Mouse (Mus musculus): ENCODE results near the gene Ap2a1. TPM values are rescaled to one million over a fixed set of nuclear protein-coding genes. Genes with fewer than 3 reads are reported as not detected.

Ap2a1 gene
- polyA plus RNA-seq, 1 experiment from 2014 or later: 73.5 TPM

DNA sequence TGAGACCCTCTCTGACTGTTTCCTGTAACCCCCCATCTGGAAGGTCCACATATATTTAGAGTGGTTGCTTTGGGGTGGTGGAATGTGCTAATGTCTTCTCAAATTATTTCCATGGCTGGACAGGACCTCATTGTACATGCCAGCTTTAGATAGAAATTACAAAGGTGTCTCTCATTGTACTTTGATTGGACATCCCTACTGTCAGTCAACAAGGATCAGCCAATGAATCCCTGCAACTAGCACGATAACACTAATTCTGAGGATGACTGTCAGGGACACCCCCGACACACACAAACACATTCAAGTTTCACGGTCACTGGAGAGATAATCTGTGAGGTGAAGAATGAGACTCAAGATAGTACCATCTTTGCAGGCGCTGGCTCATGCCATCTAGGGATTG, 9.4 kb upstream of the Ap2a1 start:
- H3K4me1 ChIP-seq (ENCODE audit: control insufficient read depth, insufficient read depth, low read length): no peaks in the 10 kb centered on the region
- H3K36me3 ChIP-seq (ENCODE audit: control insufficient read depth, insufficient read depth, low read length): no peaks in the 10 kb centered on the region
- H3K9ac ChIP-seq (ENCODE audit: low read depth, low read length): no peak overlapping the region
- H3K9me3 ChIP-seq (ENCODE audit: control insufficient read depth, low read length): peaks cover 13% of the 10 kb centered on the region
- no peak for DNase-seq (ENCODE audit: low spot score)
- no peak overlapping the region for H3K27ac ChIP-seq (replicated peaks; ENCODE audit: low read depth, low read length)
- WGBS: 93% methylated on average over 4 of the region's 4 CpGs
- no peak overlapping the region for H3K4me3 ChIP-seq (ENCODE audit: low read depth, low read length)
- no peak for ATAC-seq (ENCODE audit: low read depth)
- no peaks in the 10 kb centered on the region for H3K27me3 ChIP-seq (replicated peaks; ENCODE audit: control insufficient read depth, insufficient read depth, low read length)
- no peak overlapping the region for H3K4me2 ChIP-seq (ENCODE audit: low read depth, low read length)

DNA sequence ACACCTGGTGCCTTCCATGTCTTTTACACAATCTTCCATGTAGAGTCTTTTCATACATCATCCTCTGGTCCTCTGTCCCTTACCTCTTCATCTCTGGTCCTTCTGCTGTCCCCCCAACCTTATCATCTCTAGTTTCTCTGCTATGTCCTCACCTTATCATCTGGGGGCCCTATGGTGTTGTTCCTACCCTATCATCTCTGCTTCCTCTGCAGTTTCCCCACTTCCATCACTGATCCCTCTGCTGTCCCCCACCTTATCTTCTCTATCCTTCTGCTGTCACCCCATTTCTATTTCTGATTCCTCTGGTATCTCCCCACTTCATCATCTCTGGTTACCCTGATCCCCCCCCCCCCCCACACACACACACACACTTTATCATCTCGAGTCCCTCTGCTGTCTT, 726 bp downstream of the Ap2a1 start:
- ATAC-seq (ENCODE audit: low read depth) (no peak), DNase-seq (ENCODE audit: low spot score) (no peak)
- Histone ChIP-seq H3K36me3 (ENCODE audit: control insufficient read depth, insufficient read depth, low read length) (peaks cover 26% of the 10 kb centered on the region), H3K27me3 (replicated peaks; ENCODE audit: control insufficient read depth, insufficient read depth, low read length) (no peaks in the 10 kb centered on the region), H3K9me3 (ENCODE audit: control insufficient read depth, low read length) (no peaks in the 10 kb centered on the region), H3K4me3 (ENCODE audit: low read depth, low read length) (peak overlapping the region; percentile 95), H3K27ac (replicated peaks; ENCODE audit: low read depth, low read length) (no peak overlapping the region), H3K9ac (ENCODE audit: low read depth, low read length) (peak overlapping the region; percentile 94), H3K4me2 (ENCODE audit: low read depth, low read length) (peak overlapping the region; percentile 79), H3K4me1 (ENCODE audit: control insufficient read depth, insufficient read depth, low read length) (peaks cover 11% of the 10 kb centered on the region)
- 4% methylated on average over 1 of the region's 1 CpGs for WGBS

- no peak overlapping the region for H3K9ac ChIP-seq (ENCODE audit: low read depth, low read length)
- peak; percentile 27 for DNase-seq (ENCODE audit: low spot score)
- no peak overlapping the region for H3K4me3 ChIP-seq (ENCODE audit: low read depth, low read length)
- ATAC-seq (ENCODE audit: low read depth): no peak
- H3K36me3 ChIP-seq (ENCODE audit: control insufficient read depth, insufficient read depth, low read length): peaks cover 49% of the 10 kb centered on the region
- WGBS: 60% methylated on average over 3 of the region's 3 CpGs
- H3K27me3 ChIP-seq (replicated peaks; ENCODE audit: control insufficient read depth, insufficient read depth, low read length): no peaks in the 10 kb centered on the region
- H3K4me2 ChIP-seq (ENCODE audit: low read depth, low read length): no peak overlapping the region
- no peaks in the 10 kb centered on the region for H3K9me3 ChIP-seq (ENCODE audit: control insufficient read depth, low read length)
- no peak overlapping the region for H3K27ac ChIP-seq (replicated peaks; ENCODE audit: low read depth, low read length)
- peaks cover 10% of the 10 kb centered on the region for H3K4me1 ChIP-seq (ENCODE audit: control insufficient read depth, insufficient read depth, low read length)
Measured at GRCm38 (mm10) chr7:44925468-44925867, 3.8 kb downstream of the Ap2a1 start.

DNA sequence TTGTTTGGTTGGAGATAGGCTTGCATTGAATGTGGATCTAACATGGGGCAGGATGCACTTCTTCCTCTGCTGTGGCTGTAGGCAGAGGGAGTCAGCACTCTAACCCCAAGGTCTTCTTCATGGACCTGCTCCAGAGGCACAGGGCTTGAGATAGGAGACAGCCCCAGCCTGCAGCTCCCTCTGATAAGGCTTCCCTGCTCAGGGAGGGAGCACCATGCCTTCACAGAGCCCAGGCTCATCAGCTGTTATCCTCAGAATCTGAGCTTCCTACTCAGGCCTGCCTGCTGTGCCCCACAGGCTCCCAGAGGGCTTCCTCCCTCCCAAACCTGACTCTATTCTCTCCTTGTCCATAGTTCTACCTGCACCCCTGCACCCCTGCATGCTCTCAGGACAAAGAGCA, 6.8 kb downstream of the Ap2a1 start:
- no peak overlapping the region for H3K9ac ChIP-seq (ENCODE audit: low read depth, low read length)
- DNase-seq (ENCODE audit: low spot score) (no peak), ATAC-seq (ENCODE audit: low read depth) (no peak)
- H3K27me3 ChIP-seq (replicated peaks; ENCODE audit: control insufficient read depth, insufficient read depth, low read length): no peaks in the 10 kb centered on the region
- peaks cover 60% of the 10 kb centered on the region for H3K36me3 ChIP-seq (ENCODE audit: control insufficient read depth, insufficient read depth, low read length)
- H3K4me3 ChIP-seq (ENCODE audit: low read depth, low read length): no peak overlapping the region
- no peak overlapping the region for H3K27ac ChIP-seq (replicated peaks; ENCODE audit: low read depth, low read length)
- no peaks in the 10 kb centered on the region for H3K4me1 ChIP-seq (ENCODE audit: control insufficient read depth, insufficient read depth, low read length)
- H3K9me3 ChIP-seq (ENCODE audit: control insufficient read depth, low read length): no peaks in the 10 kb centered on the region
- H3K4me2 ChIP-seq (ENCODE audit: low read depth, low read length): no peak overlapping the region

DNA sequence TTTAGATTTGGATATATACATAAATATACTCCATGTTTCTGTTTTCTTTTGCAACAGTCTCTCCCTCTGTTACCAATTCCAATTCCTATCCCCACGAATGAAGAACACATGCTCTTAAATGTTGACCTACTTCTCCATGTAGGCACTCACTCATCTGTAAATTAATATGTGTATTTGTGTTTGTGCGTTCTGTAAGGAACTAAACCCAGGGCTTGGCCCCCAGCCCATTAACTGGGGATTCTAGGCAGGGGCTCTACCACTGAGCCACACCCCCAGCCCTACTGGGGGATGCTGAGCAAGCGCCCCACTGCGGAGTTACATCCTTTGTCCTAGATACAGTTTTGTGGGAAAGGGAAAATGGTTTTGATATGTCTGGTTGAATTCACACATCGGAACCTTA, 10.2 kb downstream of the Ap2a1 start:
- Histone ChIP-seq H3K9ac (ENCODE audit: low read depth, low read length) (no peak overlapping the region), H3K27ac (replicated peaks; ENCODE audit: low read depth, low read length) (peak overlapping the region; percentile 72), H3K4me3 (ENCODE audit: low read depth, low read length) (no peak overlapping the region), H3K36me3 (ENCODE audit: control insufficient read depth, insufficient read depth, low read length) (peaks cover 61% of the 10 kb centered on the region), H3K4me2 (ENCODE audit: low read depth, low read length) (no peak overlapping the region), H3K27me3 (replicated peaks; ENCODE audit: control insufficient read depth, insufficient read depth, low read length) (no peaks in the 10 kb centered on the region), H3K9me3 (ENCODE audit: control insufficient read depth, low read length) (no peaks in the 10 kb centered on the region), H3K4me1 (ENCODE audit: control insufficient read depth, insufficient read depth, low read length) (no peaks in the 10 kb centered on the region)
- ATAC-seq (ENCODE audit: low read depth): no peak
- peak; percentile 41 for DNase-seq (ENCODE audit: low spot score)
- WGBS: 72% methylated on average over 5 of the region's 5 CpGs

DNA sequence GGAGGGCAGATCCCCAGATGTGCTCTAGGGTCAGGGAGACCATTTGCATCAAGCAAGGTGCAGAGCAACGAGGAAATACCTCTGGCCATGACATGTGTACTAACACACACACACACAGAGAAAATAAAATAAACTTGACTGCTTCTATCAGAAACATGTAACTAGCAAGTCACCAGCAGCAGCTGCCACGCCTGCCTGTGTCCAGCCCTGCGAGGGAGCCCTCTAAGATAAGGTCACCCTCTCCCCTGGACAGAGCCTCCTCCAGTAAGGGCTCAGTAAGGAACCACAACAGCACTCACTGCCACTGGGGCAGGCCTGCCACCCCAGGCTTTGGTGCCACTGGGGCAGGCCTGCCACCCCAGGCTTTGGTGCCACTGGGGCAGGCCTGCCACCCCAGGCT, 11.1 kb downstream of the Ap2a1 start:
- Histone ChIP-seq H3K36me3 (ENCODE audit: control insufficient read depth, insufficient read depth, low read length) (peaks cover 62% of the 10 kb centered on the region), H3K9me3 (ENCODE audit: control insufficient read depth, low read length) (no peaks in the 10 kb centered on the region), H3K27ac (replicated peaks; ENCODE audit: low read depth, low read length) (no peak overlapping the region; the same call in 1 of the 2 replicates), H3K4me1 (ENCODE audit: control insufficient read depth, insufficient read depth, low read length) (no peaks in the 10 kb centered on the region), H3K4me2 (ENCODE audit: low read depth, low read length) (no peak overlapping the region), H3K4me3 (ENCODE audit: low read depth, low read length) (no peak overlapping the region), H3K27me3 (replicated peaks; ENCODE audit: control insufficient read depth, insufficient read depth, low read length) (no peaks in the 10 kb centered on the region), H3K9ac (ENCODE audit: low read depth, low read length) (no peak overlapping the region)
- 77% methylated on average over 3 of the region's 3 CpGs for WGBS
- ATAC-seq (ENCODE audit: low read depth): no peak
- no peak for DNase-seq (ENCODE audit: low spot score)

DNA sequence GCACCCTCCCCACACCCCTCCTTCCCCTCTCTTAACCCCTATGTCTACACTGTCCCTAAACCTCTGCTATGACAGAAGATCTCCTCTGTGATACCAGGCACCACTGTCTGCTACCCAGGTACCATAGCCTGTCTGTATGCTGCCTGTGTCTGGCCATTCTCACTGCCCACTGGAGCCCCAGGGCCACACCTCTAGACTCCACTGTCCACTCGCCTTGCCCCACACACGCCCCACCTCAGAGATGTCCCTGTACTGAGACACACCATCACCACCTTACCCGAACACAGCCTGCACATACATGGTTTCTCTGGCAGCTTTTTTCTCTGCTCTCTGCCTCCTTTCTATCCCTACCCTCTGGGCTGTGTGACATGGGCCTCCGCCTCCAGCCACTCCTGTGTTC, 12.4 kb downstream of the Ap2a1 start:
- Histone ChIP-seq H3K4me1 (ENCODE audit: control insufficient read depth, insufficient read depth, low read length) (no peaks in the 10 kb centered on the region), H3K27ac (replicated peaks; ENCODE audit: low read depth, low read length) (no peak overlapping the region), H3K27me3 (replicated peaks; ENCODE audit: control insufficient read depth, insufficient read depth, low read length) (no peaks in the 10 kb centered on the region), H3K9me3 (ENCODE audit: control insufficient read depth, low read length) (no peaks in the 10 kb centered on the region), H3K36me3 (ENCODE audit: control insufficient read depth, insufficient read depth, low read length) (peaks cover 61% of the 10 kb centered on the region), H3K4me3 (ENCODE audit: low read depth, low read length) (no peak overlapping the region), H3K4me2 (ENCODE audit: low read depth, low read length) (no peak overlapping the region), H3K9ac (ENCODE audit: low read depth, low read length) (no peak overlapping the region)
- WGBS: 81% methylated on average over 4 of the region's 4 CpGs
- ATAC-seq (ENCODE audit: low read depth) (no peak), DNase-seq (ENCODE audit: low spot score) (no peak)

DNA sequence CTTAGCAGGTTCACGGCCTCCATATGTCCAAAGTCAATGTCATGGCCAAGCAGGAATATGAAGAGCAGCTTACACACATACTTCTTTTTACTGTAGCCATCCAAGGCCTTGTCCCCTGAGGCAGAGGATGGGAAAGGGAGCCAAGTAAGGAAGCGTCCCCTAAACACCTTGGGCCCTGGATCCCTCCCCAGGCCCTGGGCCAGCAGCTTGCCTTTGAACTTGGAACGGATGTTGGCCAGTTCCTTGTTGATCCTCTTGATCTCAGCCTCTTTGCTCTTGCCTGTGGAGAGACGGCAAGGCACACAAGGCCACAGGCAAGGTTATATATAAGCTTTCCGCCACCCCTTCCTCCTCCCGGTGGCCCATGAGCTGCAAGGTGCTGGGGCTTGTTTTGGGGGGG, 13.1 kb downstream of the Ap2a1 start:
- Histone ChIP-seq H3K36me3 (ENCODE audit: control insufficient read depth, insufficient read depth, low read length) (peaks cover 62% of the 10 kb centered on the region), H3K9me3 (ENCODE audit: control insufficient read depth, low read length) (no peaks in the 10 kb centered on the region), H3K4me1 (ENCODE audit: control insufficient read depth, insufficient read depth, low read length) (no peaks in the 10 kb centered on the region), H3K9ac (ENCODE audit: low read depth, low read length) (no peak overlapping the region), H3K27ac (replicated peaks; ENCODE audit: low read depth, low read length) (no peak overlapping the region), H3K4me3 (ENCODE audit: low read depth, low read length) (no peak overlapping the region), H3K4me2 (ENCODE audit: low read depth, low read length) (no peak overlapping the region), H3K27me3 (replicated peaks; ENCODE audit: control insufficient read depth, insufficient read depth, low read length) (no peaks in the 10 kb centered on the region)
- no peak for ATAC-seq (ENCODE audit: low read depth)
- DNase-seq (ENCODE audit: low spot score): no peak
- WGBS: 77% methylated on average over 6 of the region's 6 CpGs

- Histone ChIP-seq H3K9ac (ENCODE audit: low read depth, low read length) (no peak overlapping the region), H3K4me3 (ENCODE audit: low read depth, low read length) (no peak overlapping the region), H3K4me1 (ENCODE audit: control insufficient read depth, insufficient read depth, low read length) (no peaks in the 10 kb centered on the region), H3K27me3 (replicated peaks; ENCODE audit: control insufficient read depth, insufficient read depth, low read length) (no peaks in the 10 kb centered on the region), H3K9me3 (ENCODE audit: control insufficient read depth, low read length) (no peaks in the 10 kb centered on the region), H3K27ac (replicated peaks; ENCODE audit: low read depth, low read length) (no peak overlapping the region), H3K4me2 (ENCODE audit: low read depth, low read length) (no peak overlapping the region), H3K36me3 (ENCODE audit: control insufficient read depth, insufficient read depth, low read length) (peaks cover 67% of the 10 kb centered on the region)
- no peak for ATAC-seq (ENCODE audit: low read depth)
- WGBS: 93% methylated on average over 9 of the region's 9 CpGs
- DNase-seq (ENCODE audit: low spot score): no peak
Measured at GRCm38 (mm10) chr7:44915314-44915713, 14.0 kb downstream of the Ap2a1 start.

Measured in embryonic facial prominence, embryonic 14.5 days (tissue).